Mouse (Mus musculus) hindbrain, embryonic 15.5 days (tissue): ENCODE results near the gene Inka1. TPM values are rescaled to one million over a fixed set of nuclear protein-coding genes. Genes with fewer than 3 reads are reported as not detected.

Experiments
- ATAC-seq: fragments of 200-750 bp; cut with Nextera tagmentation; 2 replicates; pipeline ENCODE4 v1.8.0; 2017; ENCODE audit warnings: low read depth, moderate number of reproducible peaks, moderate TSS enrichment; ENCODE audit not compliant: low FRiP score
- H3K27ac ChIP-seq: fragments of 300-500 bp; sonication (generic); replicated peaks from 2 replicates; pipeline ENCODE4 v1.5.1; 2015; ENCODE audit warnings: mild to moderate bottlenecking, inconsistent platforms
- H3K27me3 ChIP-seq: fragments of 300-500 bp; sonication (generic); 2 replicates; pipeline ENCODE4 v1.6.1; 2015; ENCODE audit warnings: control low read depth, inconsistent platforms
- H3K36me3 ChIP-seq: fragments of 300-500 bp; sonication (generic); 2 replicates; pipeline ENCODE4 v1.6.1; 2015; ENCODE audit warnings: control low read depth, inconsistent platforms
- H3K4me1 ChIP-seq: fragments of 300-500 bp; sonication (generic); replicated peaks from 2 replicates; pipeline ENCODE4 v1.6.1; 2015; ENCODE audit warnings: control low read depth, inconsistent platforms
- H3K4me2 ChIP-seq: fragments of 300-500 bp; sonication (generic); 2 replicates; pipeline ENCODE4 v1.6.1; 2015; ENCODE audit warnings: moderate library complexity, mild to moderate bottlenecking, inconsistent platforms
- H3K4me3 ChIP-seq: fragments of 300-500 bp; sonication (generic); 2 replicates; pipeline ENCODE4 v1.5.1; 2015; ENCODE audit warnings: mild to moderate bottlenecking, inconsistent platforms
- H3K9ac ChIP-seq: fragments of 300-500 bp; sonication (generic); 2 replicates; pipeline ENCODE4 v1.6.1; 2015; ENCODE audit warnings: inconsistent platforms
- H3K9me3 ChIP-seq: fragments of 300-500 bp; sonication (generic); 2 replicates; pipeline ENCODE4 v1.6.1; 2016; ENCODE audit warnings: control low read depth, inconsistent platforms
- WGBS: fragments of 180-500 bp; shearing (Covaris S2); methylation state at CpG from one replicate; pipeline ENCODE4 v1.1.7; 2015; 5-methylcytosine and 5-hydroxymethylcytosine counted together
- polyA plus RNA-seq: library from polyadenylated mRNA; unstranded; fragments of >200 nt; fragmentation: Nextera tagmentation; extraction: Ambion mirVana; gene quantifications from 2 replicates; pipeline ENCODE4 v1.2.1, GENCODE M21; 2015

Inka1 gene
- polyA plus RNA-seq, 1 experiment from 2014 or later: 20.2 TPM

GRCm38 (mm10) chr9:107982681-107983346 lies 2.9 kb downstream of the Inka1 start, which contains the start of gene Gm20661:
TSS of gene Gm20661 (plus strand) at chr9:107983058.
- Histone ChIP-seq H3K4me2 (peak within 1 kb of the TSS; percentile 91), H3K9ac (no peak within 1 kb of the TSS), H3K27me3 (peaks cover 8% of the 10 kb centered on the region), H3K4me1 (peaks cover 42% of the 10 kb centered on the region), H3K27ac (peak within 1 kb of the TSS; percentile 78), H3K4me3 (peak within 1 kb of the TSS; percentile 75; the same call in 1 of the 2 replicates), H3K9me3 (no peaks in the 10 kb centered on the region), H3K36me3 (no peaks in the 10 kb centered on the region)
- WGBS: 55% methylated on average over 14 of the region's 14 CpGs
- 0 out of 2 replicates have a peak, but pooled peaks have one; percentile 23 for ATAC-seq

- WGBS: 48% methylated on average over 7 of the region's 7 CpGs
- ATAC-seq: no peak
- peaks cover 42% of the 10 kb centered on the region for H3K4me1 ChIP-seq
- H3K36me3 ChIP-seq: no peaks in the 10 kb centered on the region
- peak overlapping the region; percentile 37 for H3K4me2 ChIP-seq
- H3K9me3 ChIP-seq: no peaks in the 10 kb centered on the region
- peaks cover 8% of the 10 kb centered on the region for H3K27me3 ChIP-seq
- H3K9ac ChIP-seq: peak overlapping the region; percentile 5; the same call in 1 of the 2 replicates
- H3K27ac ChIP-seq: peak overlapping the region; percentile 78
- H3K4me3 ChIP-seq: no peak overlapping the region
These were observed 3.7 kb downstream of the Inka1 start for GRCm38 (mm10) chr9:107981684-107982605.

- Histone ChIP-seq H3K27ac (no peak overlapping the region), H3K4me3 (no peak overlapping the region), H3K4me2 (no peak overlapping the region), H3K9me3 (no peaks in the 10 kb centered on the region), H3K9ac (no peak overlapping the region), H3K36me3 (no peaks in the 10 kb centered on the region), H3K27me3 (0 out of 2 replicates have a peak, but pooled peaks cover under 1% of the 10 kb centered on the region), H3K4me1 (peaks cover 21% of the 10 kb centered on the region; the same call in 1 of the 2 replicates)
- whole genome bisulfite sequencing: 89% methylated on average over 12 of the region's 12 CpGs
- ATAC-seq: no peak
These were observed 6.9 kb downstream of the Inka1 start for GRCm38 (mm10) chr9:107978815-107979214.

- Histone ChIP-seq H3K9ac (no peak within 1 kb of the TSS), H3K36me3 (no peaks in the 10 kb centered on the region), H3K9me3 (no peaks in the 10 kb centered on the region), H3K4me1 (no peaks in the 10 kb centered on the region), H3K4me2 (no peak within 1 kb of the TSS), H3K27ac (no peak within 1 kb of the TSS), H3K27me3 (no peaks in the 10 kb centered on the region), H3K4me3 (no peak within 1 kb of the TSS)
- ATAC-seq: no peak
- WGBS: 74% methylated on average over 12 of the region's 12 CpGs
These were observed 10.0 kb downstream of the Inka1 start, which contains the start of gene Uba7 for GRCm38 (mm10) chr9:107975399-107976386. TSS of gene Uba7 (plus strand) at chr9:107975505.

GRCm38 (mm10) chr9:107974491-107975171 lies 11.0 kb downstream of the Inka1 start:
- no peaks in the 10 kb centered on the region for H3K36me3 ChIP-seq
- H3K4me2 ChIP-seq: no peak overlapping the region
- no peak for ATAC-seq
- no peak overlapping the region for H3K27ac ChIP-seq
- no peak overlapping the region for H3K9ac ChIP-seq
- no peaks in the 10 kb centered on the region for H3K9me3 ChIP-seq
- no peaks in the 10 kb centered on the region for H3K27me3 ChIP-seq
- no peaks in the 10 kb centered on the region for H3K4me1 ChIP-seq
- WGBS: 85% methylated on average over 10 of the region's 10 CpGs
- H3K4me3 ChIP-seq: no peak overlapping the region

- Histone ChIP-seq H3K9ac (no peak overlapping the region), H3K27me3 (no peaks in the 10 kb centered on the region), H3K36me3 (no peaks in the 10 kb centered on the region), H3K27ac (no peak overlapping the region), H3K9me3 (no peaks in the 10 kb centered on the region), H3K4me2 (no peak overlapping the region), H3K4me3 (no peak overlapping the region), H3K4me1 (no peaks in the 10 kb centered on the region)
- ATAC-seq: no peak
- 82% methylated on average over 8 of the region's 8 CpGs for WGBS
These were observed 13.8 kb downstream of the Inka1 start for GRCm38 (mm10) chr9:107971690-107972541.

- Histone ChIP-seq H3K9me3 (no peaks in the 10 kb centered on the region), H3K4me3 (no peak overlapping the region), H3K36me3 (no peaks in the 10 kb centered on the region), H3K4me2 (no peak overlapping the region), H3K9ac (no peak overlapping the region), H3K27me3 (no peaks in the 10 kb centered on the region), H3K4me1 (no peaks in the 10 kb centered on the region), H3K27ac (no peak overlapping the region)
- ATAC-seq: no peak
- 85% methylated on average over 5 of the region's 5 CpGs for WGBS
These were observed 15.4 kb downstream of the Inka1 start for GRCm38 (mm10) chr9:107970311-107970710.

- Histone ChIP-seq H3K27ac (no peak overlapping the region), H3K27me3 (no peaks in the 10 kb centered on the region), H3K4me1 (no peaks in the 10 kb centered on the region), H3K9ac (no peak overlapping the region), H3K9me3 (no peaks in the 10 kb centered on the region), H3K4me2 (no peak overlapping the region), H3K36me3 (no peaks in the 10 kb centered on the region), H3K4me3 (no peak overlapping the region)
- ATAC-seq: no peak
- 92% methylated on average over 7 of the region's 7 CpGs for WGBS
These were observed 17.1 kb downstream of the Inka1 start for GRCm38 (mm10) chr9:107968531-107968930.

- H3K4me1 ChIP-seq: peaks cover under 1% of the 10 kb centered on the region
- no peak overlapping the region for H3K27ac ChIP-seq
- ATAC-seq: no peak
- WGBS: 89% methylated on average over 6 of the region's 6 CpGs
- no peaks in the 10 kb centered on the region for H3K36me3 ChIP-seq
- H3K4me3 ChIP-seq: no peak overlapping the region
- no peaks in the 10 kb centered on the region for H3K27me3 ChIP-seq
- no peak overlapping the region for H3K4me2 ChIP-seq
- H3K9ac ChIP-seq: no peak overlapping the region
- no peaks in the 10 kb centered on the region for H3K9me3 ChIP-seq
These were observed 18.2 kb downstream of the Inka1 start for GRCm38 (mm10) chr9:107967437-107967836.

GRCm38 (mm10) chr9:107966676-107967075 lies 19.0 kb downstream of the Inka1 start:
- no peak overlapping the region for H3K27ac ChIP-seq

More at GRCm38 (mm10) chr9:107966676-107967075, 19.0 kb downstream of the Inka1 start:
- Histone ChIP-seq H3K27me3 (no peaks in the 10 kb centered on the region), H3K9ac (no peak overlapping the region), H3K9me3 (no peaks in the 10 kb centered on the region), H3K36me3 (no peaks in the 10 kb centered on the region), H3K4me1 (peaks cover 8% of the 10 kb centered on the region), H3K4me3 (no peak overlapping the region), H3K4me2 (no peak overlapping the region)
- no peak for ATAC-seq
- 95% methylated on average over 10 of the region's 10 CpGs for WGBS
